Mouse (Mus musculus) left cerebral cortex, postnatal 36 days (tissue): ENCODE data around the gene Inpp4b. TPM values are rescaled to one million over a fixed set of nuclear protein-coding genes. Genes with fewer than 3 reads are reported as not detected.
"Not testable (repeated sequence)": the region's sequence is repeated elsewhere in the genome, so short reads cannot be mapped to it uniquely, and the experiment has no call there.

Experiments used
- DNase-seq, 2 experiments: peaks; one replicate each; pipeline ENCODE4 v3.0.0; 2021 to 2022; ENCODE audit warnings: low spot score in 2 of 2, mixed read lengths in 1 of 2
- intact Hi-C: fragments of 180-260 bp; cut with DNase I; formaldehyde crosslinking; loops from one replicate; pipeline ENCODE4 v1.15.1; 2025
- total RNA-seq, 2 experiments: library from RNA; stranded (reverse); gene quantifications; 2 replicates each; pipeline ENCODE4 v1.2.3; 2021

Inpp4b gene
- total RNA-seq, 2 experiments from 2014 or later: 9.9 to 13.1 TPM

DNA sequence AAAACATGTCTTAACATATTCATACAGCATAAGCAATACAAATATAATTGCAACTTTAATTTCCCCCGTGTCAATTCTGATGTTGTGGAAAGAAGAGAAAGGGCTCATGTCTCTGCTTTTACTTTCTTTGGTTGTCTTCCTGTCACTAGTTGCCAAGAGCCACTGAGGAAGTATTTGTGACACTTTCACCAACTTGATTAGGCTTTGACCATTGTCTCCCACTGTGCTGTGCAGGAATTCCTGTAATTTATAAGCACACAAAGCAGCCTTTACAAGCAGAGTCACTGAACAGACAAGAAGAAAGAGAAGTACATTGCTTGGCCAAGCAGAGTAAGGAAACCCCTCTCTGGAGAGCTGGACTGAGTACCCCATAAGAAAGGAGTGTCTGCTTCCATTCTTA lies 466.1 kb downstream of the Inpp4b start:
- DNase-seq: no peak
- intact Hi-C loops: loop anchor here (5.0 kb wide), 1 partner anchor 331 kb away; no protein-coding TSS in a partner anchor

DNA sequence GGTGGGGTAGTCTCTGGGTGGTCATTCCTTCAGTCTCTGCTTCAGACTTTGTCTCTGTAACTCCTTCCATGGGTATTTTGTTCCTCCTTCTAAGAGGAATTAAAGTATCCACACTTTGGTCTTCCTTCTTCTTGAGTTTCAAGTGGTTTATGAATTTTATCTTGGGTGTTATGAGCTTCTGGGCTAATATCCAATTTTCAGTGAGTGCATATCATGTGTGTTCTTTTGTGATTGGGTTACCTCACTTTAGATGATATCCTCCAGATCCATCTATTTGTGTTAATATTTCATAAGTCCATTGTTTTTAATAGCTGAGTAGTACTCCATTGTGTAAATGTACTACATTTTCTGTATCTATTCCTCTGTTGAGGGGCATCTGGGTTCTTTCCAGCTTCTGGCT lies 467.1 kb downstream of the Inpp4b start:
- not testable (repeated sequence) for DNase-seq
- intact Hi-C loops: loop anchor here (5.0 kb wide), 1 partner anchor 332 kb away; no protein-coding TSS in a partner anchor

DNA sequence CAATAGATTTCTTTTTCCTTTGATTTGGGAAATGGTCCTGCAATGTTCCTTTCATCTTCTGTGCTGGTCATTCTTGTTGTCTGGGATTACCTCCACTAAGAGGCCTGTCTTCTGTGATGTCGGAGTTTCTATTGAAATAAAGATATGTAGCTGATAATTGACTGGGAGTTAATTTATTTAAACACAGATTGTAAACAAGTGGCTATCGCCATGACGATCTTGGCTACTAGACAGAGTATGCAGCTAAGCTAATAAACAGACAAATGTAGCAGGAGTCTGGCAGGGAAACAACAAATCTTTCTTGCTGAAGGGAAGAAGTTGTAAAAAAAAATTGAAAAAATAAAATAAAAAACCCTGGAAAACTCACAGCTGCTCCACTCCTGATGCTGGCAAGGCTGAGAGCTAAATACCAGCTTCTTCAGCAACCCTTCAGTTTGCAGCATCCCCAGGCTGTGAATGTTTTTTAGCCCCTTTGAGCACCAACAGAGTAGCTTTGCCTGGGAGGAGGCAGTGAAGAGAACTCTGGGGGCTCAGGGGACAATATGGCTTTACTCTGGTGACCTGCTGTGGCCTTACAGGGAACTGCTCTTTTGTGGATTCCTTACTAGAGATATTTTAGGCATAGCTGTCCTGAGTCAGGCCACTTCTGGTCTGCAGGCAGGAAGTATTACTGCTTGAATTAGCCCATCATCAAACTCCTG lies 469.8 kb downstream of the Inpp4b start:
- intact Hi-C loops: no loop called here
- DNase-seq: peak in 1 of 2 experiments; percentile 7

DNA sequence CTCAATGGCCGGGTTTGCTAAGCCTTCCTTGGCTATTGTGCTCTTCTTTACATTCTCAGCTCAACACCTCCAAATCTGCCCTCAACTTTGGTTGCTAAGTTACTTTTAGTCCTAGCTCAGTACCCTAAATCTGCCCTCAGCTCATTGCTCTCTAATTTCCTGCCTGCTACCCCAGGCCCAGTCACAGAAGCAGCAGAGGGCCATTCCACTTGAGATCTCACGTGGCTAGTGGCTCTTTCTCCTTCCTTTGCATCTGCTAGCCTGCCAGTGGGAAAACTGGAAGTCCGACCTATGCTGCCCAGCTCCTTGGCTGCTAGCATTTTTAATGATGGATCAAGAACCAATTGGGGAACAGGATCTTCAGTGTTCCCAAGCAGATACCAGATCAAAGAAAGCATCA lies 472.4 kb downstream of the Inpp4b start:
- intact Hi-C loops: no loop called here
- no peak for DNase-seq

DNA sequence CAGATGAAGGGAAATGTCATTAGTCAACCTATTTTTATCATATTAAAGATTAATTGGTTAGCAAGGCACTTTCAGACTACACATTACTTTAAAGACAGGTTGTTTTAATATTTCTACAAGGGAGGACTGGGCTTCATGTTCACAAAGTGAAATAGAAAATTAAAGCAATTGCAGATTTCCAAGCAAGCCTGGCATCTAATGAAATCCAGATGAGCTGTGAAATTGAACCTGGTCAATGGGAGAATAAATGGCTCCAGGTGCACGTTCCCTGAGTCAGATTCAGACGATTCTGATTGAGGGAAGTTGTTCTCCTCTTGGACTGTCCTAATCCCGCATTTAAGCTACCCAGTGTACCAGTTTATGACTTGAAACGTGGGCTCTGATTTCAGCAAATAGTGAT lies 473.2 kb downstream of the Inpp4b start:
- no peak for DNase-seq
- intact Hi-C loops: no loop called here

GRCm38 (mm10) chr8:81823121-81823520 lies 480.8 kb downstream of the Inpp4b start:
- no peak for DNase-seq
- intact Hi-C loops: no loop called here

DNA sequence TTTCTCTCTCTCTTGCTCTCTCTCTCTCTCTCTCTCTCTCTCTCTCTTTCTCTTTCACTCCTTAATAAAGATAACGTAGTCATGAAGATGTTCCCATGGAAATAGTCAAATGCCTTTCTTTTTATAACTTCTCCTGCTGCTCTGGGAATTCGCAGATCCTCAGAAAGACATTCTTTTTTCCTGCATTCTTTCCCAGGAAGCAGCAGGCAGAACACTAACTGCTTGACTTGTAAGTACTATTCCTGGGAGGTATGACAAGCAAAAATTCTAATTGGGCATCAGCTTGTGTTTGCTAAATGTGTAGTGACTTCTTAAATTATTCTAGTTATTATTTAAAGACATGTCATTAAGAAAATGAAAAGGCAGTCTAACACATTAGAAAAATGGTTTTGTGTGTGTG lies 482.6 kb downstream of the Inpp4b start:
- intact Hi-C loops: no loop called here
- no peak for DNase-seq

DNA sequence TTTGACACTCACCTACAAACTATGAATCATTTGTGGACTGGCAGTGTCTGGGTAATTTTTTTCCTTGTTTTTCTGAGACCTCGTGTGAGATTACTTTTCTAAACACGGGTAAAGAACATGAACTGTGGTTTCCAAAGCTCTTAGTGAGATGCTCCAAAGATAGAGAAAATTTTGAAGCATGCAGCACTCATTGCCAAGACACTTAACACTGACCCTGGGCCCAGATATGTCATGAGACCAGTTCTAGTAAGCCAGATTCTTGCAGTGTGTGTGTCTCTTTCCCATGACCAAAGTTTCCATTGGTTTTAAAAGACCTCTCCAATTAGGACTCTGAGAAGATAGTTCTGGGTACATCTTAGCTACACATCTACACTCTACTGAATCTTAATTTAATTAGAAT lies 484.1 kb downstream of the Inpp4b start:
- intact Hi-C loops: no loop called here

DNA sequence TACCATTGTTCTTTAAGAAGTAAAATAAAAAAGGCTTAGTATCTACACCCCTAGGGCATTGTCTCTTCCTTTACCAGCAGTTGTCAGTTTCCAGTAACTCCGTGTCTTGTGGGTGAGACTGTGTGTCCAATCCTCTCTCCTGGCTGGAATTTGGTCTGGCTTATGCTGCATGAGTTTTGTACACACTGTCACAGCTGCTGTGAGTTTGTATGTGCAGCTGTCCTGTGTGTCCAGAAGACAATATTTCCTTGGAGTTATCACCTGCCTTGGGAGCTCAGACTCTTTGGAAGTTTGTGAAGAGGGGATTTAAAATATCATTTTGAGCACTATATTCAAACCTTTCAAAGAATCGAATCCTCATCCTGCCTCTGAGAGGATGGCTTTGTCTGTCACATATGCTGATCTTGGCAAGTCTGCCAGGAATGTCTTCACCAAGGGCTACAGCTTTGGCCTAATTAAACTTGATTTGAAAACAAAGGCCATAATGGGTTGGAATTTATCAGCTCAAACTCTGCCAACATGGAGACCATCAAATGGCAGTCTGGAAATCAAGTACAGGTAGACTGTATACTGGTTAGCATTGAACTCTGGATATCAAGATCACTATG lies 485.1 kb downstream of the Inpp4b start:
- no peak for DNase-seq
- intact Hi-C loops: no loop called here

More for the DNA sequence above, 484.1 kb downstream of the Inpp4b start:
- DNase-seq: no peak

DNA sequence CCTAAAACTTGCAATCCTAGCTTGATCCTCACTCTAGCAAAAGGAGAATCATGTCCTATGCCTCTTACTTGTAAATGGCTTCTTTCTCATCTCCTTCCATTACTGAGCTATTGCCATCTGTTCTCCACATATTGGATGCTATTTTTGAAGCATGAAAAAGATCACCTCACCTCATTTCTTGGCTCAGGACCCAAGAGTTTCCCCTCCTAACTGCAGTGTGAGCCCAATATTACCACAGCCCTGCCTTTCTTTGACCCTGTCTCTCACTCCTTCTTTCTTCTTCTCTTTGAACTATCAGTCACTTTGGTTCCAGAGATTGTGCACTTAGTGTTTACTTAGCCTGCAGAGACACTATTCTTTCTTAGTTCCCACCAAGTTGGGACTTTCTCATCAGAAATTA lies 489.1 kb downstream of the Inpp4b start:
- DNase-seq: no peak
- intact Hi-C loops: no loop called here

DNA sequence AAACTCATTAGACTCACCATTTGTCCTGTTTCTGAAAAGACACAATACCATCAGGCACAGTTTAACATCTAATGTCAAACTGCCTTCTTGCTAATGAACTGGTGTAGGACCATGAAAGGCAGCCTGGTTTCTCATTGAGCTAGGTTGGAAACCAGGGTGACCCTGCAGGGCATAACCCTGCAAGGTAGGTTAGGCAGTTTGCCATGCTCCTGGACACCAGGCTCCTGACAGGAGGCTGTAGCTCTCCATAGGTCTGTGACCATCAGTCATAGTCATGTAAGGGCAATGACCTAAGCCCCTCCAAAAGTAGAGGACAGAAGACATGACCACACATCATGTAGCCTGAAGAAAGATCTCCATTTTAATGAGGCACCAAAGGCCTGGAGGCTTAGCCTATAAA lies 491.5 kb downstream of the Inpp4b start:
- DNase-seq: no peak
- intact Hi-C loops: no loop called here

DNA sequence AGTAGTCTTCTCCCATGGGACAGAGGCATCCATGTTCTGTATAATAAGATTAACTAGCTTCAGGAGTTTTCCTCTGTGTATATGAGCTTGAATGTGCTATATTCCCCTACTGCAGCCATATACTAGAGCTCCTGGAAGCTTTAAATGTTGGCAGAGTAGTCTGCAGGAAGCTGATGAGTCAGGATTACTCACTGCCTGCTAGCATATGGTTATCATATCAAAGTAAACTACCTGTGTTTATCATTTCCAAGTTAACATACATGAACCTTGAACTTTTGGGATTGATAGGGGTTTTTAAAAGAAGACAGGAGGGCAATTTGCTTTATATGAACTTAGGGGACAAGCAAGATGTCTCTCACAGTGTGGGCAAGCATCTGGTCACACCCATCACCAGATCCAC lies 498.2 kb downstream of the Inpp4b start:
- intact Hi-C loops: no loop called here
- no peak for DNase-seq

DNA sequence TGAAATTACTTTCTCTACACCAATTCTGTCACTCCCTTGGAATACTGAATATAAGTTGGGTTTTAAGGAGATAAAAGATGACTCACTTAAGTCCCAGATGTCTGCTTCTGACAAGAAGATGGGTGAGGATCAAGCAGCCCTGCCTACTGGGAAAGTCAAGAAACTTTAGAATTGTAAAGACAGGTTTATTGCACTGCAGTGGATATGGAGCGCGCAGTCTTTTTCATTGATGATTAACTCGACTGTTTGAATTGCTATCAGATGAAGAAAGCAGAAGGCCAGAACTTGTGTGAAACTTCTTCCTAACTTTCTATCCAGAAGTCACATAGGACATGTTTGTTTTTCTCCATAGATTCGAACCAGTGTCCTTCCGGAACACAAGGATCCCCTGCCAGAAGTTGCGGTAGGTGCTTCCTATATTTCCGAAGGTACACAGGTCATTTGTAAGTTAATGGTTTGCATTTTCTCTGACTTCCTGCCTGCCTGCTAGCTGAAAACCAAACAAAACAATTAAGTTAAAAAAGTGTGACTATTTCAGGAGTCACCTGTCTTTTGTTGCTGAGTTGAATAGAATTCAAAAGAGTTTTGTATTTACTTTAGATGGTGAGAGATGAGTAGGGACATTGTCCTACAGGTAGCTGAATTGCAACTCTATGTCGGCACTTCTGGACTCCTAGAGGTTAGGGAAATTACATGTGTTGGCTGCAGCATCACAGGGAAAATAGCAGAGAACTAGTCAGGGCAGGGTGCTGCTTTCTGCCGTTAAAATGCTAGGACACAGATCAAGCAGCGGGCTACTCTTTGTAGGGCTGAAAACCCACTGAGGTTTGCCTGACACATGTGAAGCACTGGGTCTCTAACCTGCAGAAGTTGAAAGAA lies 502.0 kb downstream of the Inpp4b start:
- no peak for DNase-seq
- intact Hi-C loops: no loop called here

- intact Hi-C loops: no loop called here
- no peak for DNase-seq
These were observed 505.6 kb downstream of the Inpp4b start for GRCm38 (mm10) chr8:81847929-81848328.

DNA sequence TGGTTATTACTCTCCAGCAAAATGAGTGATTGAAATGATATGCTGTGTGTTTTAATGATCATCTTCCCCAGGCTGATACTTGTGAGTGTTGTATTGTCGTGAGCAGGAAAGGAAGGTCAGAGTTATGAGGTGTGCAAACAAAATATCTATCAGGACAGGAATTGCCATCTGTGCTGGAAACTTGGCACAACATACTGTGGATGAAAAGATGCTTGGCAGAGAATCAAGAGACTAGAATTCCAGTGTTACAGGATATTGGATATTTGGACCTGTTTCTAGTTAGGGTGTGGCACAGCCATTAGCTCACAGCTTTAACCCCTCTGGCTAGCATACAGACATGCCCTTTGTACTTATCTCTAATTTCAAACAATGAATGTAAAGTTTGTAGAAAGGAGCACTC lies 507.6 kb downstream of the Inpp4b start:
- intact Hi-C loops: no loop called here
- DNase-seq: no peak

DNA sequence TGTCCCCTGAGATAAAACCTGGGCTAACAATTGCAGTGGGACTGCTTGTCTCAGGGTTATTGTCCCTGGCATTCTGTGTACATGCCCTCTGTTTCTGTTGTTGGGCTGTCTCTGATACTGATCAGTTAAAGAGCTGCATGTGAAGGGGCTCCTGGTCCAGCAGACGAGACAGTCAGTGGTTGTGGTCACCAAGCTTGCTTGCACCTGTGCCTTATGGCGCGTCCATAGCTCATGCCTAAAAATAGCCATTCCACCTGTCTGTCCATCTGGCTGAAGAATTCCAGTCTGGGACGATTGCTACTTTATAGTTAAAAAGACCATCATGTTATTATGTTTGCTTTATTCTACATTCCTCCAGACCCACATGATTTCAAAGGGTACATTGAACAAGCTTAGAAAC lies 510.8 kb downstream of the Inpp4b start:
- no peak for DNase-seq
- intact Hi-C loops: no loop called here

DNA sequence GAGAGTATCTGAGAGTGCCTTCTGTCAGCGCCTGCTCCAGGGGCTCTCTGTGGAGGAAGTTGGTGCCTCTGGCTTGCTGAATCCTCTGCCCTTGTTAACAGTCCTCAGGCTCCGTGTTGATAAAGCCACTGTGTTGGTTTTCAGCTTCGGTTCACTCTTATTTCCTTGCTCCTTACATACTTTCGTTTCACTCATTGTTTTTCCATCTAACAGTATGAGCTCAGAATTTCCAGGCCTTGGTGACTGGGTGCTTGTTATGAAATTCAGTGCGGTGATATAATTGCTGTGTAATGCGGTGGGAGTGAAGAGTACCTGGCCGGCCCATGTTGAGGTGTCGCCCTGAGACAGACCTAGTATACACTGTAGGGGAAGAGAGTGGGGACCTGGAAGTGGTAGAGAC lies 512.2 kb downstream of the Inpp4b start:
- intact Hi-C loops: no loop called here

DNA sequence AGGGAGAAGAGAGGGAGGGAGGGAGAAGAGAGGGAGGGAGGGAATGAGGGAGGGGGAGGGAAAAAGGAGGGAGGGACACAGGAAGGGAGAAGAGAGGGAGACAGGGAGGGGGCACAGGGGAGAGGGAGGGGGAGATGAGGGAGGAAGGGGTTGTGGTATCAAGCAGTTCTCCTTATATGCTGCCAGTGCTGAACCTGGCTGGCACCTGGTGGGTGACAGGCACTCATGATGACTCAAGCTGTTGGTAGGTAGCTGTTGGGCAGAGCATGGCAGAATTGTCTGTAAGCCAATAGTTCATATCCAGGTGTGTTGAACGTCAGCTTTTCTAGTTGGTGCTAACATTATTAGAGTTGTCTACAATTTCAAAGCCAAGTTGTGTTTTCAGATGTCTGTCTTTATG lies 512.7 kb downstream of the Inpp4b start:
- intact Hi-C loops: no loop called here
- DNase-seq: no peak

More for the DNA sequence above, 512.2 kb downstream of the Inpp4b start:
- DNase-seq: no peak

DNA sequence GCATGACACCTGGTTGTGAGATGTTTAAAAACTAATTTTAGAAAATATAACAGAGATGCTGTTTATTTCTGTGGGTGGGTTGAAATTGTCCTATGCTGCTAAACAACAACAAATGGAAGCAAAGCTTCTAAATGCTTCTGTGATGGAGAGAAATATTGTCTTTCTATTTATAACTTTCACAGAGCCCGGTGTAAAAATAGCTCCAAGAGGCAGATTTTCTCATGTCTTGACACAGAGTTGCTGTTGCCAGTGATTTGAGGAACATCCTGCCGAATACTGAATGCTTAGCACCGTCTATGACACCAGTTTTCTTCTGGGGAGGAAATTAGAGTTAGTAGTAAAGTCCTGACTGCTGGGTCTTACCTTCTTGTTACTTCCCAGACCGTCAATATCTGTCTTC lies 513.8 kb downstream of the Inpp4b start:
- intact Hi-C loops: no loop called here
- no peak for DNase-seq

DNA sequence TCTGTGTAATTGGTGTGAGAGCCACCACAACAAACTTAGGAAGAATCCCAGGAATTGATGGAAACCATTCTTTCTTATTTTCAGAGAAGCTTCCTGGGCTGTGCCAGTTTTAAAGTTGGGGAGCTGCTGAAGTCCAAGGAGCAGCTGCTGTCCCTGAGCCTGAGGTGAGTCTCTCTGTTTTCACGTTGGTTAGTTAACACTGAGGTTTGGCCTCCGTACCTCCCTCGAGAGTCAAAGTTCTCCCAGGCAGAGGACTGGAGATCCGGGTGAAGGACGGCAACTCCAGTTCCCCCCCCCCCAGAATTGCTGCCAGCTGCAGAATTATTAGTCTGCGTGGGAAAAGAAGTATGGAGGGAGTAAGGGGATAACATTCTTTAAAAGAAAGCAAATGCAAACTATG lies 514.3 kb downstream of the Inpp4b start:
- intact Hi-C loops: no loop called here
- no peak for DNase-seq

DNA sequence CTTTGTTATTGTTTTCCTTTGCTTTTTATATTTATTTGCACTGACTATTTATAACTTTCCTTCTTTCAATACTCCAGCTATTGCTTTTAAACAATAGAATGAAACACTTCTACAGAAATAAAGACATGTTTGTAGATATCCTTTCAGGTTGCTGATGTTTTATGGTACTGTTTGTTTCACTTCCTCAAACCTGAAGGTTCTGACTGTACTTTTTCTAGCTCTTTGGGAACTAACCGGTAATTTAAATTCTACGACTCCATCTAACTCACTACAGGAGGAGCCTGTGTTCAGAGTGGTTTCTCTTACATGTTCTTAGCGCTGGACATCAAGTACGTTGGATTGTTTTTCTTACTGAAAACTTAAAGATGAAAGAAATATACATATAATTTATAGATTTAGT lies 516.0 kb downstream of the Inpp4b start:
- intact Hi-C loops: no loop called here

More for the DNA sequence above, 516.0 kb downstream of the Inpp4b start:
- no peak for DNase-seq
